Mouse (Mus musculus): Measurements from ENCODE around the gene Olfr995. TPM values are rescaled to one million over a fixed set of nuclear protein-coding genes. Genes with fewer than 3 reads are reported as not detected.

Gene Olfr995
- total and polyA plus RNA-seq, 3 experiments, result 0.11 TPM; not detected in 2

GRCm38 (mm10) chr2:85414777-85415176 lies 28.7 kb downstream of the Olfr995 start, which contains the start of gene Olfr993:
TSS of gene Olfr993 (minus strand) at chr2:85414877.
- no peak for ATAC-seq (ENCODE audit: extremely low read depth, insufficient number of reproducible peaks, low FRiP score, poor library complexity, severe bottlenecking)

GRCm38 (mm10) chr2:85409369-85409768 lies 34.1 kb downstream of the Olfr995 start, which contains the start of gene Olfr992:
TSS of gene Olfr992 (minus strand) at chr2:85409469.
- no peaks in the 10 kb centered on the region for H3K27me3 ChIP-seq (ENCODE audit: insufficient read depth, low read length)
- H3K4me1 ChIP-seq (ENCODE audit: insufficient read depth, low read depth, low read length), result no peaks in the 10 kb centered on the region
- TF ChIP-seq GATA2 (IDR thresholded peaks at IDR 0.05; ENCODE audit: borderline replicate concordance, low read depth, low read length) (no peak), POLR2AphosphoS5 (IDR thresholded peaks at IDR 0.05; ENCODE audit: insufficient replicate concordance, low read depth, low read length) (no peak), TAL1 (conservative IDR thresholded peaks at IDR 0.05; ENCODE audit: low read depth, low read length) (no peak), GATA1 (IDR thresholded peaks at IDR 0.05; ENCODE audit: borderline replicate concordance, low read length) (no peak), CTCF (IDR thresholded peaks at IDR 0.05; ENCODE audit: low read depth, low read length) (no peak)
- DNase-seq (ENCODE audit: low spot score), result no peak
- no peaks in the 10 kb centered on the region for H3K9me3 ChIP-seq (replicated peaks)
- no peaks in the 10 kb centered on the region for H3K36me3 ChIP-seq (replicated peaks)
- no peak for ATAC-seq (ENCODE audit: extremely low read depth, insufficient number of reproducible peaks, low FRiP score, poor library complexity, severe bottlenecking)
- no peak within 1 kb of the TSS for H3K4me3 ChIP-seq (ENCODE audit: low read depth, low read length)

More at GRCm38 (mm10) chr2:85414777-85415176, 28.7 kb downstream of the Olfr995 start, which contains the start of gene Olfr993:
- TF ChIP-seq GATA2 (IDR thresholded peaks at IDR 0.05; ENCODE audit: borderline replicate concordance, low read depth, low read length) (no peak), TAL1 (conservative IDR thresholded peaks at IDR 0.05; ENCODE audit: low read depth, low read length) (no peak), GATA1 (IDR thresholded peaks at IDR 0.05; ENCODE audit: borderline replicate concordance, low read length) (no peak), CTCF (IDR thresholded peaks at IDR 0.05; ENCODE audit: low read depth, low read length) (no peak), POLR2AphosphoS5 (IDR thresholded peaks at IDR 0.05; ENCODE audit: insufficient replicate concordance, low read depth, low read length) (no peak)
- no peak within 1 kb of the TSS for H3K4me3 ChIP-seq (ENCODE audit: low read depth, low read length)
- DNase-seq (ENCODE audit: low spot score), result no peak
- no peaks in the 10 kb centered on the region for H3K9me3 ChIP-seq (replicated peaks)
- no peaks in the 10 kb centered on the region for H3K27me3 ChIP-seq (ENCODE audit: insufficient read depth, low read length)
- no peaks in the 10 kb centered on the region for H3K36me3 ChIP-seq (replicated peaks)
- no peaks in the 10 kb centered on the region for H3K4me1 ChIP-seq (ENCODE audit: insufficient read depth, low read depth, low read length)

Other genes with a start within 250 kb of the Olfr995 start
- gene Lrrc55, start 246.4 kb downstream of the Olfr995 start, total RNA-seq (2014; fragmentation: Nextera tagmentation), result not detected in 2 replicates
- 0.12 and 0.44 TPM in 2 replicates for gene Lrrc55, start 246.4 kb downstream of the Olfr995 start, total RNA-seq (2017)
- not detected in 2 replicates for gene Lrrc55, start 246.4 kb downstream of the Olfr995 start, polyA plus RNA-seq (2012)
- not detected in 2 replicates for gene Olfr987, start 104.3 kb downstream of the Olfr995 start, total RNA-seq (2014; fragmentation: Nextera tagmentation)
- gene Olfr987, start 104.3 kb downstream of the Olfr995 start, total RNA-seq (2017), result 0.06 and 0.27 TPM in 2 replicates
- not detected in 2 replicates for gene Olfr987, start 104.3 kb downstream of the Olfr995 start, polyA plus RNA-seq (2012)
- not detected in 2 replicates for gene Olfr988, start 80.4 kb downstream of the Olfr995 start, total RNA-seq (2014; fragmentation: Nextera tagmentation)
- gene Olfr988, start 80.4 kb downstream of the Olfr995 start, total RNA-seq (2017), result 0.76 TPM in 1 of 2 replicates, not detected in the other
- gene Olfr988, start 80.4 kb downstream of the Olfr995 start, polyA plus RNA-seq (2012), result not detected in 2 replicates
- gene Olfr992, start 34.2 kb downstream of the Olfr995 start, total RNA-seq (2014; fragmentation: Nextera tagmentation), result not detected in 2 replicates
- gene Olfr992, start 34.2 kb downstream of the Olfr995 start, total RNA-seq (2017), result not detected in 2 replicates
- gene Olfr992, start 34.2 kb downstream of the Olfr995 start, polyA plus RNA-seq (2012), result not detected in 2 replicates
- gene Olfr993, start 28.8 kb downstream of the Olfr995 start, total RNA-seq (2014; fragmentation: Nextera tagmentation), result not detected in 2 replicates
- gene Olfr993, start 28.8 kb downstream of the Olfr995 start, total RNA-seq (2017), result not detected in 2 replicates
- gene Olfr993, start 28.8 kb downstream of the Olfr995 start, polyA plus RNA-seq (2012), result not detected in 2 replicates
- gene Olfr994, start 7.2 kb downstream of the Olfr995 start, total RNA-seq (2014; fragmentation: Nextera tagmentation), result not detected in 2 replicates
- 0.11 and 0.17 TPM in 2 replicates for gene Olfr994, start 7.2 kb downstream of the Olfr995 start, total RNA-seq (2017)
- not detected in 2 replicates for gene Olfr994, start 7.2 kb downstream of the Olfr995 start, polyA plus RNA-seq (2012)
- not detected in 2 replicates for gene 4833423E24Rik, start 75.4 kb upstream of the Olfr995 start, total RNA-seq (2014; fragmentation: Nextera tagmentation)
- gene 4833423E24Rik, start 75.4 kb upstream of the Olfr995 start, total RNA-seq (2017), result 0.11 TPM in 1 of 2 replicates, not detected in the other
- gene 4833423E24Rik, start 75.4 kb upstream of the Olfr995 start, polyA plus RNA-seq (2012), result not detected in 2 replicates
- gene Olfr996, start 135.6 kb upstream of the Olfr995 start, total RNA-seq (2014; fragmentation: Nextera tagmentation), result not detected in 2 replicates
- not detected in 2 replicates for gene Olfr996, start 135.6 kb upstream of the Olfr995 start, total RNA-seq (2017)
- gene Olfr996, start 135.6 kb upstream of the Olfr995 start, polyA plus RNA-seq (2012), result not detected in 2 replicates
- not detected in 2 replicates for gene Olfr998, start 145.3 kb upstream of the Olfr995 start, total RNA-seq (2014; fragmentation: Nextera tagmentation)
- gene Olfr998, start 145.3 kb upstream of the Olfr995 start, total RNA-seq (2017), result not detected in 2 replicates
- gene Olfr998, start 145.3 kb upstream of the Olfr995 start, polyA plus RNA-seq (2012), result not detected in 2 replicates
- not detected in 2 replicates for gene Olfr1000, start 168.3 kb upstream of the Olfr995 start, total RNA-seq (2014; fragmentation: Nextera tagmentation)
- 0.12 and 0.22 TPM in 2 replicates for gene Olfr1000, start 168.3 kb upstream of the Olfr995 start, total RNA-seq (2017)
- gene Olfr1000, start 168.3 kb upstream of the Olfr995 start, polyA plus RNA-seq (2012), result not detected in 2 replicates
- not detected in 2 replicates for gene Olfr1002, start 207.1 kb upstream of the Olfr995 start, total RNA-seq (2014; fragmentation: Nextera tagmentation)
- gene Olfr1002, start 207.1 kb upstream of the Olfr995 start, total RNA-seq (2017), result 0.12 TPM in 1 of 2 replicates, not detected in the other
- gene Olfr1002, start 207.1 kb upstream of the Olfr995 start, polyA plus RNA-seq (2012), result not detected in 2 replicates
- gene Olfr154, start 220.8 kb upstream of the Olfr995 start, total RNA-seq (2014; fragmentation: Nextera tagmentation), result not detected in 2 replicates
- gene Olfr154, start 220.8 kb upstream of the Olfr995 start, total RNA-seq (2017), result 0.11 and 0.29 TPM in 2 replicates
- gene Olfr154, start 220.8 kb upstream of the Olfr995 start, polyA plus RNA-seq (2012), result not detected in 2 replicates
- not detected in 2 replicates for gene Olfr1006, start 235.1 kb upstream of the Olfr995 start, total RNA-seq (2014; fragmentation: Nextera tagmentation)
- gene Olfr1006, start 235.1 kb upstream of the Olfr995 start, total RNA-seq (2017), result not detected in 2 replicates
- gene Olfr1006, start 235.1 kb upstream of the Olfr995 start, polyA plus RNA-seq (2012), result not detected in 2 replicates
- gene Olfr1008, start 245.8 kb upstream of the Olfr995 start, total RNA-seq (2014; fragmentation: Nextera tagmentation), result not detected in 2 replicates
- gene Olfr1008, start 245.8 kb upstream of the Olfr995 start, total RNA-seq (2017), result 0.11 and 0.12 TPM in 2 replicates
- not detected in 2 replicates for gene Olfr1008, start 245.8 kb upstream of the Olfr995 start, polyA plus RNA-seq (2012)